Mouse (Mus musculus): ENCODE measurements around the gene Palm2. TPM values are rescaled to one million over a fixed set of nuclear protein-coding genes. Genes with fewer than 3 reads are reported as not detected.

Gene Palm2
- polyA plus RNA-seq, 1 experiment from 2014 or later: 5.3 TPM

GRCm38 (mm10) chr4:57489887-57490286, 55.8 kb downstream of the Palm2 start:
- H3K4me2 ChIP-seq (ENCODE audit: low read depth, low read length): no peak overlapping the region
- H3K9ac ChIP-seq (ENCODE audit: low read length): no peak overlapping the region
- WGBS: 60% methylated on average over 6 of the region's 6 CpGs
- ATAC-seq (ENCODE audit: insufficient read depth, low FRiP score): no peak
- H3K27ac ChIP-seq (ENCODE audit: low read length): no peak overlapping the region
- no peaks in the 10 kb centered on the region for H3K36me3 ChIP-seq (ENCODE audit: control insufficient read depth, insufficient read depth, low read length)
- no peaks in the 10 kb centered on the region for H3K9me3 ChIP-seq (replicated peaks; ENCODE audit: control insufficient read depth, low read length)
- H3K4me1 ChIP-seq (ENCODE audit: control insufficient read depth, insufficient read depth, low read length): no peaks in the 10 kb centered on the region
- H3K27me3 ChIP-seq (ENCODE audit: control insufficient read depth, insufficient read depth, low read length): no peaks in the 10 kb centered on the region
- H3K4me3 ChIP-seq (replicated peaks; ENCODE audit: low read length): no peak overlapping the region

- ATAC-seq (ENCODE audit: insufficient read depth, low FRiP score): no peak
- Histone ChIP-seq H3K27me3 (ENCODE audit: control insufficient read depth, insufficient read depth, low read length) (no peaks in the 10 kb centered on the region), H3K27ac (ENCODE audit: low read length) (no peak overlapping the region), H3K4me1 (ENCODE audit: control insufficient read depth, insufficient read depth, low read length) (no peaks in the 10 kb centered on the region), H3K9me3 (replicated peaks; ENCODE audit: control insufficient read depth, low read length) (no peaks in the 10 kb centered on the region), H3K36me3 (ENCODE audit: control insufficient read depth, insufficient read depth, low read length) (no peaks in the 10 kb centered on the region), H3K4me3 (replicated peaks; ENCODE audit: low read length) (no peak overlapping the region), H3K4me2 (ENCODE audit: low read depth, low read length) (no peak overlapping the region), H3K9ac (ENCODE audit: low read length) (no peak overlapping the region)
- WGBS: 84% methylated on average over 6 of the region's 6 CpGs
These were observed 70.7 kb downstream of the Palm2 start for GRCm38 (mm10) chr4:57504792-57505191.

GRCm38 (mm10) chr4:57510576-57510975, 76.5 kb downstream of the Palm2 start:
- no peak overlapping the region for H3K9ac ChIP-seq (ENCODE audit: low read length)
- H3K4me3 ChIP-seq (replicated peaks; ENCODE audit: low read length): no peak overlapping the region
- H3K9me3 ChIP-seq (replicated peaks; ENCODE audit: control insufficient read depth, low read length): no peaks in the 10 kb centered on the region
- no peak overlapping the region for H3K27ac ChIP-seq (ENCODE audit: low read length)
- H3K27me3 ChIP-seq (ENCODE audit: control insufficient read depth, insufficient read depth, low read length): no peaks in the 10 kb centered on the region
- H3K4me2 ChIP-seq (ENCODE audit: low read depth, low read length): no peak overlapping the region
- no peaks in the 10 kb centered on the region for H3K36me3 ChIP-seq (ENCODE audit: control insufficient read depth, insufficient read depth, low read length)
- no peaks in the 10 kb centered on the region for H3K4me1 ChIP-seq (ENCODE audit: control insufficient read depth, insufficient read depth, low read length)
- no peak for ATAC-seq (ENCODE audit: insufficient read depth, low FRiP score)
- WGBS: 57% methylated on average over 2 of the region's 3 CpGs

- 86% methylated on average over 1 of the region's 1 CpGs for WGBS
These were observed 77.7 kb downstream of the Palm2 start for GRCm38 (mm10) chr4:57511734-57512133.

GRCm38 (mm10) chr4:57513241-57513933, 79.3 kb downstream of the Palm2 start:
- Histone ChIP-seq H3K27ac (ENCODE audit: low read length) (no peak overlapping the region), H3K4me2 (ENCODE audit: low read depth, low read length) (no peak overlapping the region), H3K9ac (ENCODE audit: low read length) (no peak overlapping the region), H3K4me3 (replicated peaks; ENCODE audit: low read length) (no peak overlapping the region), H3K9me3 (replicated peaks; ENCODE audit: control insufficient read depth, low read length) (no peaks in the 10 kb centered on the region), H3K36me3 (ENCODE audit: control insufficient read depth, insufficient read depth, low read length) (no peaks in the 10 kb centered on the region), H3K4me1 (ENCODE audit: control insufficient read depth, insufficient read depth, low read length) (no peaks in the 10 kb centered on the region), H3K27me3 (ENCODE audit: control insufficient read depth, insufficient read depth, low read length) (no peaks in the 10 kb centered on the region)
- ATAC-seq (ENCODE audit: insufficient read depth, low FRiP score): no peak
- 75% methylated on average over 8 of the region's 8 CpGs for WGBS

More at GRCm38 (mm10) chr4:57511734-57512133, 77.7 kb downstream of the Palm2 start:
- H3K4me3 ChIP-seq (replicated peaks; ENCODE audit: low read length): no peak overlapping the region
- no peaks in the 10 kb centered on the region for H3K36me3 ChIP-seq (ENCODE audit: control insufficient read depth, insufficient read depth, low read length)
- ATAC-seq (ENCODE audit: insufficient read depth, low FRiP score): no peak
- H3K4me1 ChIP-seq (ENCODE audit: control insufficient read depth, insufficient read depth, low read length): no peaks in the 10 kb centered on the region
- H3K9me3 ChIP-seq (replicated peaks; ENCODE audit: control insufficient read depth, low read length): no peaks in the 10 kb centered on the region
- H3K9ac ChIP-seq (ENCODE audit: low read length): no peak overlapping the region
- H3K4me2 ChIP-seq (ENCODE audit: low read depth, low read length): no peak overlapping the region
- no peak overlapping the region for H3K27ac ChIP-seq (ENCODE audit: low read length)
- no peaks in the 10 kb centered on the region for H3K27me3 ChIP-seq (ENCODE audit: control insufficient read depth, insufficient read depth, low read length)

- H3K4me3 ChIP-seq (replicated peaks; ENCODE audit: low read length): no peak overlapping the region
- H3K27ac ChIP-seq (ENCODE audit: low read length): no peak overlapping the region
- ATAC-seq (ENCODE audit: insufficient read depth, low FRiP score): no peak
- no peaks in the 10 kb centered on the region for H3K4me1 ChIP-seq (ENCODE audit: control insufficient read depth, insufficient read depth, low read length)
- no peaks in the 10 kb centered on the region for H3K9me3 ChIP-seq (replicated peaks; ENCODE audit: control insufficient read depth, low read length)
- no peaks in the 10 kb centered on the region for H3K27me3 ChIP-seq (ENCODE audit: control insufficient read depth, insufficient read depth, low read length)
- no peak overlapping the region for H3K9ac ChIP-seq (ENCODE audit: low read length)
- 79% methylated on average over 31 of the region's 31 CpGs for WGBS
- H3K4me2 ChIP-seq (ENCODE audit: low read depth, low read length): no peak overlapping the region
- no peaks in the 10 kb centered on the region for H3K36me3 ChIP-seq (ENCODE audit: control insufficient read depth, insufficient read depth, low read length)
These were observed 80.2 kb downstream of the Palm2 start for GRCm38 (mm10) chr4:57514003-57514937.

- no peaks in the 10 kb centered on the region for H3K27me3 ChIP-seq (ENCODE audit: control insufficient read depth, insufficient read depth, low read length)
- no peak for ATAC-seq (ENCODE audit: insufficient read depth, low FRiP score)
- H3K9me3 ChIP-seq (replicated peaks; ENCODE audit: control insufficient read depth, low read length): no peaks in the 10 kb centered on the region
- H3K4me3 ChIP-seq (replicated peaks; ENCODE audit: low read length): no peak overlapping the region
- H3K27ac ChIP-seq (ENCODE audit: low read length): no peak overlapping the region
- 48% methylated on average over 2 of the region's 2 CpGs for WGBS
- no peak overlapping the region for H3K4me2 ChIP-seq (ENCODE audit: low read depth, low read length)
- H3K9ac ChIP-seq (ENCODE audit: low read length): no peak overlapping the region
- no peaks in the 10 kb centered on the region for H3K4me1 ChIP-seq (ENCODE audit: control insufficient read depth, insufficient read depth, low read length)
- no peaks in the 10 kb centered on the region for H3K36me3 ChIP-seq (ENCODE audit: control insufficient read depth, insufficient read depth, low read length)
These were observed 81.3 kb downstream of the Palm2 start for GRCm38 (mm10) chr4:57515356-57515755.

- Histone ChIP-seq H3K9me3 (replicated peaks; ENCODE audit: control insufficient read depth, low read length) (no peaks in the 10 kb centered on the region), H3K4me2 (ENCODE audit: low read depth, low read length) (no peak overlapping the region), H3K4me1 (ENCODE audit: control insufficient read depth, insufficient read depth, low read length) (no peaks in the 10 kb centered on the region), H3K27ac (ENCODE audit: low read length) (no peak overlapping the region), H3K4me3 (replicated peaks; ENCODE audit: low read length) (no peak overlapping the region), H3K27me3 (ENCODE audit: control insufficient read depth, insufficient read depth, low read length) (no peaks in the 10 kb centered on the region), H3K9ac (ENCODE audit: low read length) (no peak overlapping the region), H3K36me3 (ENCODE audit: control insufficient read depth, insufficient read depth, low read length) (no peaks in the 10 kb centered on the region)
- no peak for ATAC-seq (ENCODE audit: insufficient read depth, low FRiP score)
- WGBS: 95% methylated on average over 15 of the region's 15 CpGs
These were observed 89.4 kb downstream of the Palm2 start for GRCm38 (mm10) chr4:57523456-57523855.

- Histone ChIP-seq H3K4me1 (ENCODE audit: control insufficient read depth, insufficient read depth, low read length) (no peaks in the 10 kb centered on the region), H3K9ac (ENCODE audit: low read length) (no peak overlapping the region), H3K27ac (ENCODE audit: low read length) (no peak overlapping the region), H3K9me3 (replicated peaks; ENCODE audit: control insufficient read depth, low read length) (no peaks in the 10 kb centered on the region), H3K4me3 (replicated peaks; ENCODE audit: low read length) (no peak overlapping the region), H3K4me2 (ENCODE audit: low read depth, low read length) (no peak overlapping the region), H3K27me3 (ENCODE audit: control insufficient read depth, insufficient read depth, low read length) (no peaks in the 10 kb centered on the region), H3K36me3 (ENCODE audit: control insufficient read depth, insufficient read depth, low read length) (no peaks in the 10 kb centered on the region)
- ATAC-seq (ENCODE audit: insufficient read depth, low FRiP score): 0 out of 2 replicates have a peak, but pooled peaks have one; percentile 21
- 70% methylated on average over 3 of the region's 3 CpGs for WGBS
These were observed 90.4 kb downstream of the Palm2 start for GRCm38 (mm10) chr4:57524461-57524860.
